Mouse (Mus musculus) thymus, postnatal 0 days (tissue): Measurements from ENCODE around the gene Svs1. TPM values are rescaled to one million over a fixed set of nuclear protein-coding genes. Genes with fewer than 3 reads are reported as not detected.
A peak's percentile ranks its signal among the peaks of the same experiment; 100 is the strongest.

Source experiments
- DNase-seq: peaks from one replicate; pipeline ENCODE4 v3.0.0-alpha.2; 2015; ENCODE audit warnings: low spot score
- polyA plus RNA-seq: library from polyadenylated mRNA; unstranded; fragments of >200 nt; fragmentation: Nextera tagmentation; extraction: Ambion mirVana; gene quantifications from 2 replicates; pipeline ENCODE4 v1.2.1, GENCODE M21; 2015

The Svs1 gene
- polyA plus RNA-seq, 1 experiment from 2014 or later, result not detected

GRCm38 (mm10) chr6:49009665-49010064, 23.0 kb downstream of the Svs1 start:
- no peak for DNase-seq

GRCm38 (mm10) chr6:49011191-49011590, 24.5 kb downstream of the Svs1 start:
- no peak for DNase-seq

- DNase-seq, result no peak
These were observed 26.4 kb downstream of the Svs1 start for GRCm38 (mm10) chr6:49013023-49013422.

GRCm38 (mm10) chr6:49013458-49013857, 26.8 kb downstream of the Svs1 start:
- DNase-seq, result peak; percentile 55

GRCm38 (mm10) chr6:49017150-49017549, 30.5 kb downstream of the Svs1 start:
- peak; percentile 67 for DNase-seq

DNA sequence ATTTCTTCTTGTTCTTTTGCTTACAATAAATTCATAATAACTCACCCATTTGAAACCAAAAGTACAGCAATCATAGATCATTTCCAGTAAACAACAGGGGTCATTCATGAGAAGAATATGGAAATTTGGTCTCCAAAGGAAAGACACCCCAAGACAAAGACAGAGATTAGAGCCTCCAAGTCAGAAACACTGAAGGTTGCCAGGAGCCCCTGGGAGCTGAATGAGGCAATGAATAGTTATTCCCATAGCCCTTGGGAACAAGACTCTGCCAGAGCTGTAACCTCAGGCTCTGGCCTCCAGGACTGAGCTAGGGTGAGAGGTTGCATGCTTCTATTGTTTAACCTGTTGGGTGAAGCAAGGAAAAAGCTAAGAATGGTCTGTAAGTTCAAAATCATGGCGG, 32.7 kb downstream of the Svs1 start:
- DNase-seq, result no peak

DNA sequence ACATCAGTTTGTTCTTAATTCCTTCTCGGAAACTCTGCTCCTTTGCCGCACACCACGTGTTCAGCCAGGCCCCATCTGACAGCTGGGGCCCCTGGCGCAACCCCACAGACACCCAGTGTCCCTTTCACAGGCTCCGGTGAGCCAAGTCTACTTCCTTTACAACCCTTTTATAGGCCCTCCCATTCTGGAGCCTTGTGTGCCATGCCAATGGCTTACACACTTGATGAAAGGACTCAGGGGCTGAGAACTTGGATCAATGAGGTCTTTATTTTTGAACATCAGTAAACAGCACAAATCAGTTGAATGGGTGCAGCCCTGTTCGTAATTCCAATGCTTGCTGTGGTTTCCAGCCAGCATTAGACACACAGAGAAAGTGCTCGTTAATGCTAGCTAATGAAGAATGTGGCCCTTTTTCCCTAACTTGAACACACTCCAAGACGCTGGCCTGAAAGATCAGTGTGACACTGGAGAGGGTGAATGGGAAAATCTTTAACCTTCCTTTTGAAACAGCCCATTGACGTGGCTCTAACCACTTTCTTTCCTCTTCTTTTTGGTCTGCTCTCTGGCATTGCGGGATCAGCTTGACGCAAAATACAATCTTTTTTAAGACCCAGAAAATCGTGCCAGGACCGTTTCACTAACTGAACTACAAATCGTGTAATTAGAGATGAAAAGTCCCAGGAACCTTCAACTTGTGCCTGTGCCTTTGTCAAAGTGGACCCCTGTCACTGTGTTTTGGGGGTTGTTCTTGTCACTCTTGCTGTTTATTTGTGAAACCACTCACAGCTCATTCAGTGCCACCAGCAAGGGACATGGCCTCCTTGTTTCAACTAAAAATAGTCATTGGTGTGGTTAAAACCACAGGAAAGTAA, 34.7 kb downstream of the Svs1 start:
- peak; percentile 30 for DNase-seq

DNA sequence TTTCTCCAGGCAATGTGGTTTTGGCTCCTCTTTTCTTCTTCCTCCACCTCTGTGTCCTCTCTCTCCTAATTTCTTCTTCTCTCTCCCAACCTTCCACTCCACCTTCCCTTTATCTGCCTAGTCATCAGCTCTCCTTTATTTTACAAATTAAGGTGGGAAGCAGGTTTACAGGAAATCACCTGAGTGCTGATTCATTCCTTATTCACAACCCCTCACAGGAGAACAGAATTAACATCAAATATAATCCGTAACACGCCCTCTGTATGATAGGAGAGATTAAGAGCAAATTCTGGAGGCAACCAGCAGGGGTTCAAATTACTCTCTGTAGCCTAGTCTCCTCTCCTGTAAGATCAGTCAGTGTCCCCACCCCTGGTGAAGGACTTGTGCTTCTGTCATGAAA, 35.7 kb downstream of the Svs1 start:
- no peak for DNase-seq

GRCm38 (mm10) chr6:49023315-49023714, 36.7 kb downstream of the Svs1 start:
- no peak for DNase-seq

DNA sequence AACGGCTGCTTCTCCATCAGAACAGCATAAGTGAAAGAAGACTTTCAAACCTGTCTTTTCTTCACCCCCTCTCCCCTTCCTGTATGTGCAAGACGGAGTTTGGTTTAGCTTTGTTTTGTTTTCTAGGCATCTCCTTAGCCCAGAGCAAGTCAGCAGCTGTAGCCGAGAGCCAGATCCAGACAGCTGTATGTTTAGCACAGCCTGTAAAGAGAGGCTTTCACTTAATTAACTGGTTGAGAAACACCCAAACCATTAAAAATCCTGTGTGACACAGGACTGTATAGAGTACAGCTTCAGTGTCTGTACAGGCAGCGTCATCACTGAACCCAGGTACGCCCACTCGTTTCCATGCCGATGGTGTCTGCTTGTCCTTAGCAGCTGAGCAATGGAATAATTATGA, 38.6 kb downstream of the Svs1 start:
- no peak for DNase-seq

- no peak for DNase-seq
These were observed 39.8 kb downstream of the Svs1 start for GRCm38 (mm10) chr6:49026496-49026895.

DNA sequence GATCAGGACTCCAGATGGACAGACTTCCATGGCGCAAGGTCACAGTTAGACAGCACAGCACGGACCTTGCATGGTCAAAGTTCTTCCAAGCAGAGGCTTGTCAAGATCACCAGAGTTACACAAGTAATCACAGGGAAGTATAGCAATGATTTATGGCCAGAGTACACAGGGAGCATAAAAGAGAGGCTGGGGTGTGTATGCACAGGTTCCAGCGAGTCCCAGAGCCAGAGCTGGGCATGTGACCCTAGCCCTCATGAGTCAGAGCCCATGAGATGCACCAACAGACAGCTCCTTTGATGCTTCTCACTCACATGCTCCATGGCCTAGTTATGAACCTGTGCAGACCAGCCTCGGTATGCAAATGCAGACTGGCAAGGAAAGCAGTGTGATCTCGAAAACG, 41.4 kb downstream of the Svs1 start:
- no peak for DNase-seq

DNA sequence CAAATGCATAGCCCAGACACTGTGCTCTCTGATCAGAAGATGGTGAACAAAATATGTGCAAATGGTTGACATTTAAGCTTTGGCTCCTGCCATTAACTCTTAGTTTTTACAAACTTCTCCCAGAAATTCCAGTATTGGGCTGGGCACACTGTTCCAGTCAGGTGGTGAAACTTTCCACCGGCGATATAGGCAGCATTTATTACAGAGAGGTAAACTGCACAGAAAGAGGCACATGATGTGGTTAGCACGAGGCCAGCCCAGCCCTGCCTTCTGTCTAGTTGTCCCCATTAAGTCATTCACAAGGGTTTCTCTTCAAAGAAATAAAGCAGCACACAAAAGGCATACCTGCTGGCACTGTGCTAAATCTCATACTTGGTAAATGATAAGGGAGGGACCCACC, 42.0 kb downstream of the Svs1 start:
- no peak for DNase-seq

DNA sequence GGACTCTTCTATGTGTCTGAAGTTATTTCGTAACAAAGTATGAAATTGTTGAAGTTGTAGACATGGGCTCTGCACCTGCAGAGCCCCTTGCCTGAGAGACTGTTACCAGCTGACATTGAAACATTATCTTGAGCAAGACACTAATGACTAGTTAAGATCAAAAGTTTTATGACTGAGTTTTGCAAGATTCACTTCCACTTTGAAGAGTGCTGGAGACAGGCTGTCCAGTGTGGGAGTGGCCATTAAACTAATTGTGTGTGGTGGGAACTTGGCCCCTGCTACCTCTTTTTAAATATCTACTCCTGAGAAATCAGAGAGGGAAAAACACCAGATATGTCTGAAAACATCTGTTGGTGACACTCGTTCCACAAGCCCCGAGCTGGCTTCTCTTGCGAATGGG, 44.6 kb downstream of the Svs1 start:
- no peak for DNase-seq

DNA sequence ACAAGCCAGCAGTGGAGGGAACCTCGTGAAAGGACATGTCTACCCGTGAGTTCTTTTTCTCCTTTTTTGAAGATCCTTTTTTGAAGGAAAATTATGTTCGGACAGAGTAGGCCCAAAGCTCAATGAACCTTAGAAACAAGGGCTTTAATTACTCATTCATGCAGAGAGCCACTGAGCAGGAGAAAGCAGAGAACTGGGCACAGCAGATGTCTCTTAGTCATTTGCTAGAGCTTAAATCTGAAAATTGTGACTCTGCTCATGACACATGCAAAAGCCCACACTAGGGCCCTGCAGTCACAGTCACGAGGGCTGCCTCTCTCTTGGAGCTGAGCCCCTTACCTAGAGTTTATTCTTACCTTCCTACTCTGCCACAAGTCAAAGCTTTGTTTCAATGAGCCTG, 46.1 kb downstream of the Svs1 start:
- DNase-seq, result no peak

DNA sequence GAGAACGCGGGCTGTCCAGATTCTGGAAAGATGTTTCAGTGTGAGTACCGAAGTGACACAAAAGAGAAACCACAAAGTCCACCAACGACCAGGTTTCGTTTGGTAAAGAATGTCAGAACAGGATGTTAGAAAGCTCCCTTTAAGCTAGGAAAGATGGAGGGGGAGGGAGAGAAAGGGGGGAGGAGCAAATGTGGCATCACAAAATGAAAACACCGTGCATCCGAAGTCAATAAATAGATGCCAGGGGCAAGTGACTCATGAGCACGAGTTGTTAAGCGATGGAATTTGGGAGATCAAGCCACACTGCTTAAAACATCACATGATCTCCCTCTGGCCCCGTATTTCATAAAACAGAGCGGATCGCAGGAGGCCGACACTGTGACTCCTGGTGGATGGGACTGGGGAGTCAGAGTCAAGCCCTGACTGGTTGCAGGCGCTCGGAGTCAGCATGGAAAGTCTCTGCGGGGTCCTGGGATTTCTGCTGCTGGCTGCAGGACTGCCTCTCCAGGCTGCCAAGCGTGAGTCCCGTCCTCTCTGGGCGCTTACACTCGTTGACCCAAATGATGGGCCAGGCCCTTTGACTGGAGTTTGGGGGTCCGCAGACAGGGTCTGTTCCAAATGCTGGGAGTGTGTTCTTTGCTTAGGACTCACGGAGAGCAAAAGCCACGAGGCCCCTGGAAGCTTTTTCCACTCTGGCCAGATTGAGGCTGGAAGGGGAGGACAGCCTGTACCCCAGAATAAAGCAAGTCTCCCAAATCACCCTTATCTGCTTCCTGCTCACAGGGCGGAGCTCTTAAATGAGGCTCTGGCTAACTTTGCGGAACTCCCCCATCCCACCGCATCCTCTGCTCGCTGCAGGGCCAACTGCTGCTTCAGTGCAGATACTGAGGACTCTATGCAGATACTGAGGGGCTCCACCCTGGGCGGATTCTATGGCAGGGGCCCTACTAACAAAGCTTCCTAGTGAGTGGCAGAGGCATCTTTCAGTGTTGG, 49.9 kb downstream of the Svs1 start, which contains the start of gene Gpnmb:
Gene Gpnmb, plus strand, starts transcription at position 272 of the 993 bp plus-strand sequence.
- peak; percentile 39 for DNase-seq

DNA sequence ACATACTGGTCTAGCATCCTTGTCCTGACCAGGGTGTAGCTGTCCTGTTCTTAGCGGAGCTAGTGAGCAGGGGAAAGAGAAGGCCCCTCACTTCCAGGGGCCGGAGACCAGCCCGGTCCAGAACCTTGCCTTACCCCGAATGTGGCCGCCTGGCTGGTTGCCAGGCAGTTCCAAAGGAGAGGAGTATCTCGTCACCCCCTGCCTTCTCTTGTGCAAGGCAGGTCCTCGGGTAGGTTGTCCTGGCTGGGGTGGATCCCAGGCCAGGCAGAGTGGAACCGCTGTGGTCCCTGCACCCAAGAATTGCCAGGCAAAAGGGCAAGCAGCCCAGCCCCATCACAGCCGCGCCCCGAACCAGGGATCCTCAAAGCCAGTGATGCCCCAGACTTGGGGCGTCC, 50.6 kb downstream of the Svs1 start:
- no peak for DNase-seq

GRCm38 (mm10) chr6:49039470-49040180, 53.0 kb downstream of the Svs1 start:
- peak; percentile 65 for DNase-seq
